Mouse (Mus musculus) T-cell, adult 2 months (primary cell): ENCODE results near the gene Pax6.

ENCODE experiments used
- DNase-seq: peaks from one replicate; pipeline ENCODE4 v3.0.0; 2022; ENCODE audit warnings: low spot score

Pax6 gene

GRCm38 (mm10) chr2:105746896-105747295, 78.2 kb downstream of the Pax6 start:
- DNase-seq = no peak
